Mouse (Mus musculus) urinary bladder, postnatal 14 days (tissue): ENCODE measurements around the gene Gstk1.

Experiments used
- DNase-seq: peaks from one replicate; pipeline ENCODE4 v3.0.0; 2021; ENCODE audit warnings: low spot score

Gstk1 gene

DNA sequence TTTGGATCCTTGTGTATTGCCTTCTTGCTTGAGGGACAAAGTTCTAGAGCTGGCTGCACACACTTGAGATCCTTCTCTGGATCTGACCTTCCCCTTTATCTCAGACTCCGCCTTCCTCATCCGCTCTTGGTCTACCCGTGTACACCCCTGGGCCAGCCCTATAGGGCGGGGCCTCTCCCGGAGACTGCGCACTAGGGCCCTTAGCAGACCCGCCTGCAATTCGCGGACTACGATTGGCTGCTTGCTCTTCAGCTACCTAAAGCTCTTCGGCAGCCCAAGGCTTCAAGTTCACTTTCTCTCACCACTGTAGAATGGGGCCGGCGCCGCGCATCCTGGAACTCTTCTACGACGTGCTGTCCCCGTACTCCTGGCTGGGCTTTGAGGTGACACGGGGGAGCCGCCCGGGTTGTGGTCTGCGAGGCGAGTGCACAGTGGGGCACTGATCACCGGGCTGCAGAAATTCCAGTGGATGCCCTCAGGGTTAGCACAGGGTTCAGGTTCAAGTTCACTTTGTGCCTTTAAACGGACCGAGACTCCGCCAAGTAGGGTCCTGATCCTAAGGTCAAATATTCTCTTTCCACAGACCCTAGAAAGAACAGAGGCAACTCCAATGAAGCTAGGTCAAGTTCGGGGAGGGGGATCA, at the start of gene Gstk1:
Gene Gstk1 (plus strand): TSS at position 225 of the 643 bp plus-strand sequence.
- DNase-seq = peak; percentile 83

DNA sequence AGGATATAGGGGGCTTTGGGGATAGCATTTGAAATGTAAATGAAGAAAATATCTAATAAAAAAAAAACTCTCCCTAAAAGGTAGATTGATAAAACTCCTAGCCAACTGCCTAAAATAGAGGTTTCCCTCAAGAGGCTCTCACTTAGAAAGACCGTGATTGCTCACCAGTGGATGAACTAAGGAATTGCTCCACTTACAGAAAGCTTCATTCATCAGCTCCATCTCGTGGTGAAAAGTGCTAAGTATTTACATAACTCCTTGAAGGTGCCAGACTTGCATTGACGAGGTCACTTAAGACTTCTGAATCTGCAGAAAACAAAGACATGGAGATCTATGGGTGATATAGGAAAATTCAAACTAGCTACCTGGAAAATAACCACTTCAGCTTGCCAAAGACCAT, 48.0 kb upstream of the Gstk1 start:
- no peak for DNase-seq

DNA sequence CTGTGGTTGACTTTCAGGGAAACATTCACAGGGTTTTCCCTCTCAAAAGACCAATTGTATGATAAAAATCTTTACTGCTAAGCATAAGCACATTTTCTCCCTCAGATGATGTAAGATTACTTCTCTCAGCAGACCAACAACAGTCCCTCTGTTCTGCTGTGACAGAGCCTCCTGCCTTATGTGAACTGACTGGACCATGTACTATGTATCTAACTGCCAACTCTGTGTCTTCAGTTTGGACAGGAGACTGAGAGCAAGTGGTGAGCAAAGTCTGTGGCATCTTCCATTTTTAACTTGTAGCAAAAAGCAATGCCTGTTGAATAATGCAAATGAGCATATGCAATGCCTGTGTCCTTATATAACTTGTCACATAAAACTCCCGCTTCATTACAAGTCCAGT, 46.2 kb upstream of the Gstk1 start:
- no peak for DNase-seq

DNA sequence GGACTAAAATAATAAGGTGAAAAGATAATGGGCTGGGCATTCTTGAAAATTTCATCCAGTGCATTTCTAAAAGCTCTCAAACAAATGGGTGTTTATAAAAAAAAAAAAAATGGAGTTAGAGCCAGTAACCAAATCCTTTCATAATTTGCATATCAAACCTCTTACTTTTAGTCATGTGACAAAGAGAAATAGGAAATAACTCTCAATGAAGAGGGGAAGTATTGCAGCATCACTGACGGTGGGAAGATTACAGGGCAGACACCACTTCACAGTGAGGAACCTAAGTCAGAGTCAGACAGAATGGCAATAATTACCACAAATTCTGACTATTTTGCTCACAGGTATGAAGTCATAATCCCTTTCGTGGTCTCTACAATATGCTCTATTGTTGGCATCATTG, 30.7 kb upstream of the Gstk1 start, which contains the start of gene Tas2r144:
Gene Tas2r144 (plus strand): TSS at position 301 of the 400 bp plus-strand sequence.
- no peak for DNase-seq

DNA sequence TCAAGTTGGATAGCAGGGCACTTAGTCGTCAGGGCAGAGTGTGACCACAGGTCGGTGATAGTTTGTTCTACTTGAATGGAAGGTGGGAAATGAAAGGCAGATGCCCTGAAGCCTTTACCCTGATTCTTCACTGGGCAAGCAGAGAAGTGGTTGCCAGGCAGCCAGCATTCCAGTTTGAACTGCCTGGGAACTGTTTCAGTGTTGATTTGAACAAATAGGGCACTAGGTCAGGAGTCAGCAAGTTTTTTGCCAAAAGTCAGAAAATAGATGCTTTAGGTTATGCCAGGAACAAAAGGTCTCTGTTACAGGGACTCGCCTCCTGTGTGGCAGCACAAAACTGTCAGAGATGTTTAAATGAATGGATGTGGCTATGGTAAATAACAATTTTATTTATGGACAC, 23.4 kb upstream of the Gstk1 start:
- no peak for DNase-seq

DNA sequence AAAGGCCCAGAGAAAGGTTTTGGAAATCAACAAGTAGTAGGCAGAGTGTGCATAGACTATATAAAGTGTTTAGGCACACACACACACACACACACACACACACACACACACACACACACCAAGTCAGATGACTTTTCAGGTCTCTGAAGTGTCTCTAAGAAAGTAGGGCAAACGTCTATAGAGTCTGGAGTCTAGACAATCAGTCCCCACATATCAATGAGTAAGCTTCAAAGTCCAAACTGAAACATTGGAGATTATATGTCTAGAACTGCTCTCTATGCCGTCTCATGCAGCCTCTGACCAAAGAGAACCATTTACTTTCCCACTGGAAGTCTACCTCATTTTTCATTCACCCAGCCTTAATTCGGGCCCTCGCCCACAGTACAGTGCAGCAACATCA, 20.7 kb upstream of the Gstk1 start:
- DNase-seq = no peak

DNA sequence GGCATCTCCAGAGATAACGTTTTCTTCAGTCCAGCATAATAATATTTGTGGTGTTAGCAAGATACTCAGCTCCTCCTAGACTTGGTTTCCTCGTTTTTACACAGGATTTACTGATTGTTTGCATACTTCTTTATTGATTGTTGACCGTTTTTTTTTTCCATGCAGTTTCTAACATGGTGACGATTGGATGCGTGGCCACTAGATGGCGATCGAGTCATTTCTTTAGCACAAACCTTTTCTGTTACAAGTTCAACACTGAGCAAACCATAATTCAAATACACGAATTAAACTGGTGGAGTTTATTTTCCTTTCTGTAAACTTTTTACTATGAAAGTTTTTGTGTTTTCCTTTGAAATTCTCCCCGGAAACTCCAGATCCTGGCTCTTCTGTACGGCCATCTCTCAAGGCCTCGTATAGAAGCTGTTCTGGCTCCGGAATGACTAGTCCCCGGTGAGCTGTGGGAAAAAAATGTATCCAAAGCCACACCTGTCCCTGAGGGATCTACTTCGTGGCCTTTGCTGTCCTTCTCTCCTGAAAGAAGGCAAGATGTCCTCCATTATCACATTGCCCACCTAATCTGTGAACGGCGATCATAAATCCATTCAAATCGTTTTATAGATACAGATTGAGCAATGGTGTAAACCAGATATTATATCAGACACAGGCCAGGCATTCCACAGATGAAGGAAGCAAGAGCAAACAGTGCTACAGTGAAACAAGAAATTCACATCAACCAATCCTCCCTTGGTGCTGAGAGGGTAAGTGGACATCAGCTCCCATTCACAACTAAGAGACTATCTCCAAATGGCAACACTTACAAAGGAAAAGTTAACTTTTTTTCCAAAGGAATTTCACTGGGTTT, 18.3 kb upstream of the Gstk1 start:
- DNase-seq = peak; percentile 71

DNA sequence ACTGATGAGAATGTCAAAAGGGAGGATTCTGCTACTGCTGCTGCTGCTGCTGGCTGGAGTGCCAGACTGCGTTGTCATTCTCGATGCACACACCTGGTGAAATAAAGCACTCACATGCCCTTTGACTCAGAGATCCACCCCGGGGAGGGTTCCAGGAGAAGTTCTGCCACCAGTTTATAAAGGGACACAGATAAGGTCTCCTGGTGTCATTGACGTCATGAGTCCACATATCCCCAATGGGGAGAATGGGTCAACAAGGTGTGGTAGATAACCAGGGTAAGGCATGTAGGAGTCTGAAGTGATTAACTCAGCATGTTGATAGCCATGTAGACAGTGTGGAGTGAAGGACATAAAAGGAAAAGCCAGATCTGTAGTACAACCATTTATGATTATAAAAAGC, 16.1 kb upstream of the Gstk1 start:
- no peak for DNase-seq

DNA sequence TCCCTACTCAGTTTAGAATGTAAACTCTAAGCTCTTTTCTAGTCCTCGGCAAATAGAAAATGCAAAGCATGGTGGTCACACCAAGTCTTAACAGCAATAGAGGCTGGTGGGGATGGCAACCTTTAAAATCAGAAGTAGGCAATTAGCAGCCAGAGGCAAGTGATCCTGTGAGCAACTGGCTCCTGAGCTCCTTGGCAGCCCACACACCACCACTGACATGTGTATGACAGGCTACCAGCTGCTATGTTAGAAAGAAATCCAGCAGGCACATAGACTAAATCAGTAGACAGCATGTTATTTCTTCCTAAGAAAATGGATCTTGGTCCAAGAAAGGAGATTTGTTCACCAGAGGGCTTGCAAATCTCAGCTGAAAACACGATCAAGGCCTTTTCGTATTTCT, 14.5 kb upstream of the Gstk1 start:
- no peak for DNase-seq

DNA sequence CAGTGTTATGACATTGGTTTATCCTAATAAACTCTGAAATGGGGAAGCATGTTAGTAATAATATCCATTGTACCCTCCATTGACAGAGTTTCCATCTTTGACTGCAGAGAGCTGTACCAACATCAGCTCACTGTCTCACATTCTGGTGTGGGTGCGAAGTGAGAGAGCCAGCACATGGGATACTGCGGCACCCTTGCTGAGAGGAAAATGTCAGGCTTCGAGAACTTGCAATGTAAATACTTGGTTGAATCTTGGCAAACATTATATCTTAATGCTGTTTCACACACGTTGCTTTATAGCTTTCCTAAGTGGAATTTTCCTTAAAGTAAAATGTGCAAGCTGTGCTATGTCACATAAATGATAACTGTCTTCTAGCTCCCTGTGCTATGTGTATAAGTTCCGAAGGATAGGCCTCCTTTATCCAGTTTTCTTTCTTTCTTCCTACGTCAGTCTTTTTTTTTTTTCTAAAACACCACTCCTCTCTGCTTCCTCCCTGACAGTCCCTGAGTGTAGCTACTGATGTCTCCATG, 8.4 kb upstream of the Gstk1 start:
- DNase-seq = no peak

DNA sequence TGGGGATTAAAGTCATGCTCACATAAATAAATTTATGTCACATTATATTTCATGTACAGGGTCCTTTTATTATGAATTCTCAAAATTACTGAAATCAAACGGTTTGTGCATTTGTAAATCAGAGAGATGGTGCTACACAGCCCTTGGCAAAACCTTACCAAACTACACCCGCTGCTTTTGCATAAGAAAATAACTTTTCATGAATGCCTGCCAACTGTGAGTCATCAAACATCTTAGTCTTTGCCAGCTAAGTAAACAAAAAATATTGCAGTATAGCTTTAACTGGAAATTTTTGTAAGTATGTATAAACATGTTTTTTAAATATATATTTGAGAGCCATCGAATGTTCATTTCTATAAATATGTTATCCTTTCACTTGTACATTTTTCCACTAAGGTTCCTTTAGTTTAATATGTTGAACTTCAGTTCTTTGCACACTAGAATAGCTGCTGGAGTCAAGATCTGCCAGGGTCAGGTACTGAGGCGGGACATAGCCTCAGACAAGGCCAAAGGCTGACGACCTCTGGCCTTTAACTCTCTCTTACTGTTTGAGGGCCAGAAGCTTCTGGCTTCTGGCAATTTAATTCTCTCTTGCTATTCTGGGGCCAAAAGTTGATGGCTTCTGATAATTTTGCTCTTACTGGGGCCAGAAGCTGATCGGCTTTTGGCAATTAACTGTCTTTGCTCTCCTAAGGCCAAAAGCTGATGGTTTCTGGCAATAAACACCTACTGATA, 4.3 kb upstream of the Gstk1 start:
- DNase-seq = no peak

DNA sequence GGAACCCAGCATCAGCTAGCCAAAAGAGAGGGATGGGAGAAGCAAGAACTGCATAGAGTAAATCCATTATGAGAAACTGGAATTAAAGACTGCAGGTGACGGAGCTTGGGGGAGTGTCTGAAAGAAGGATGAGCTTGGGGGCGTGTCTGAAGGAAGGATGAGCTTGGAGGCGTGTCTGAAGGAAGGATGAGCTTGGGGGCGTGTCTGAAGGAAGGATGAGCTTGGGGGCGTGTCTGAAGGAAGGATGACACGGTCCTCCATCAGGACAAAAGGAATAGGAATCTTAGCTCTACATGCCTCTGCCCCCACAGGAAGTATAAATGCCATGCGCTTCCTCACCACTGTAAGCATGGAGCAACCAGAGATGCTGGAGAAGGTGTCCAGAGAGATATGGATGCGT, 1.4 kb downstream of the Gstk1 start:
- DNase-seq = no peak

DNA sequence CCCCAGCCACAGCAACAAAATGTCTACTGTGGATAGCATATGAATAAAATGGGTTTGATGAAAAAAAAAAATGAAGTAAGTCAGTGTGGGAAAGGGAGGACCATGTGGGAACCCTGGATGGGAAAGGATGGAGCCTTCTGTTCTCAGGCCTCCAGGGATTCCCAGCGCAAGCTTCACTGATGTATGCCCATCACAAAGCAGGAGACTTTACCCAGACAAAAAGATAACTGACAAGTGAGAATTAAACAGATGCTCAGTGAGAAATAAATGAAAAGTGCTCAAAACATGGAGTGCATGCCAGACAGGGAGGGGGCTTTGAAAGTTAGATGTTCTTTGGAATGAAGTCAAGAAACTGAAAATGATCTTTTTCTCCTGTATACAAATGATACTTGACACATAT, 2.2 kb downstream of the Gstk1 start:
- no peak for DNase-seq

DNA sequence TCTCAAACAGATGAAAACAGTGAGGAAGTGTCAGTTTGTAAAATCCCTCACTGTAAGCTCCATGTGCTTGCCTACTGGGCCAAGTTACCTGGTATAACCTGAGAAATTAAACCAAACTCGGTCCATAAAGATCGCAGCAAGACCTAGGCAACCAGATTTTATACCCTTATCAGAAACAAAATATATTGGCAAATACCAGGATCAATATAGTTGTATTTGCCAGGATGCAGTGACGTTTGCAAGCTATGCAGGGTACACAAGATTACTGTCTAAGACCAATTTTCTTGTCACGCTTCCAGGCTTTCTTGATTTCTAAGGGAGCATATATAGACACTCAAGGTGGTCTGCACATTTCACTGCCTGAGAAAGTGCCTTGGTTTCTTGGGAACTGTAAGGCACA, 6.1 kb downstream of the Gstk1 start:
- DNase-seq = no peak

DNA sequence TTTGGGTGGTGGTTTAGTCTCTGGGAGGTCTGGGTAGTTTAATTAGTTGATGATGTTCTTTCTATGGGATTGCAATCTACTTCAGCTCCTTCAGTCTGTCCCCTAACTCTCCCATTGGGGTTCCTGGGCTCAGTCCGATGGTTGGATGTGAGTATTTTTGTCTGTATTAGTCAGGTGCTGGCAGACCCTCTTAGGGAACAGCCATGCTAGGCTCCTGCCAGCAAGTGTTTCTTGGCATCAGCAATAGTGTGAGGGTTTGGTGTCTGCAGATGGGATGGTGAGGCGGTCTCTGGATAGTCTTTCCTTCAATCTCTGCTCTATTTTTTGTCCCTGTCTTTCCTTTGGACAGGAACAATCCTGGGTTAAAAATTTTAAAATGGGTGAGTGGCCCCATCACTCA, 7.4 kb downstream of the Gstk1 start:
- DNase-seq = no peak

DNA sequence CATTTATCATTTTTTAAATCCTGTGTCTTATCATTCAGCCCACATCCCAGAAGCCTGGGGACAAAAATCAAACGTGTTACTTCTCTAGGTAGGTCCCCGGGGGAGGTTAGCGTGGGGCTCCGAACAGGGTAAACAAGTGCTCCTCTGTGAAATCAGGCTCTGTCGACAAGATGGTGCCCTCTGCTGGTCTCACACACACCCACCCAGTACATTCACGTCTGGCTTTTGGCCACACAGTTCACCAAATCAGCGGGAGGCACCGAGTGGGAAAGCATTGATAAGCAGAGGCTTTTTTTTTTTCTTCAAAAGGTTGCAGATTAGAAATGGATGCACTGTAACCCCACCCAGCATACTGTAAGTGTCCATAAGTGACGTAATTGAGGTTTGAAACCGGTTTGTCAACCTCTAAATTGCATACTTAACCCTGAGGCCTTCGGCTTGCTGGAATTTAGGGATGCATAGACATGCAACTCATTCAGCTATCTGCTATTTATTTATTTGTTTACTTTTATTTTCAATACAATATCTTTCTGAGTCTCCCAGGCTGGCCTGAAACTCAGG, 11.6 kb downstream of the Gstk1 start:
- DNase-seq = peak; percentile 62

DNA sequence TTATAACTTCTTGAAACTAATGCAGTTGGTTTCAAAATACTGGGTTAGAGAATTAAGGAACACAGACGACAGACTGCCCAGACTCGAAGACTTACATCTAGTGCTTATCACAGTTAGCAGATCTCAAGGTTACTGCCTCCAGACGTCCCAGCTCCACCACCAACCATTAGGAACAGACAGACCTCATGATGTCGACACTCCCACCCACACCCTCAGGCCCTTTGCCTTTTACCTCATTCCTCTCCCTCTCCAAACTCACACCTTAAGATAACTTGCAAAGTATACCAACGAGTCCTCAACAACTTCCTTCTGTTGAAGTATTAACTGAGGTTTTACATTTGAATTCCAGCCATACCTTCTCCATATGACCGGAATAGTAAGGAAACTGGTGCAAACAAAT, 14.7 kb downstream of the Gstk1 start:
- no peak for DNase-seq

DNA sequence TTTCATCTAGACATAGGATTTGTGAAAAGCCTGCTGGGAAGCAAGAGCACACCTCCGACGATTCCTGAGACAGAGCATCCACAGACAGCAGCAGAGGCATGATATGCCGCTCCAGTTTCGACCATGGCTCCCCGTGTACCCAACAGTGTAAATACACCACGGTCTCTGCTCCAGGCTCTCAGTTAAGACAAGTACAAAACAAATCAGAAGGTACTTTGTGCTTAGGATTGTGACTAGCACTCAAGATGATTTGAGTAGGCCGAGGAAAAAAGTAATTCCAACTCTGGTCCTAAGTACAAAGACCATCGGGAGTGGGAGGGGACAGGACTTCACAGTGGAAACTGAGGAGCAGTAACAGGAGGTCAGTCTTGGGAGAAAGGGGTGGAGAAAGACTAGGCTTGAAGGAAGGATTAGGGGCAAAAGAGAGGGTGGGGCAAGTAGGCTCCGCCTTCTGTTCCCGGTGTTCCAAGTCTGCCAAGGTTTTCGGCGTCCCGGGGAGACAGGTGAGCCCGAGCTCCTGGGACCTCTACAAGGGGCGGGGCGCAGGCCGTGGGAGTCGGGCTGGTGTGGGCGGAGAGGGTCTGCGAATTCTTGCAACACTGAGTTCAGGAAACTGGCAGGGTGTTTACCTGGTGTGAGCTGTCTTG, 15.9 kb downstream of the Gstk1 start, which contains the start of gene Tmem139:
Gene Tmem139 (plus strand): TSS at position 447 of the 647 bp plus-strand sequence.
- DNase-seq = peak; percentile 25

DNA sequence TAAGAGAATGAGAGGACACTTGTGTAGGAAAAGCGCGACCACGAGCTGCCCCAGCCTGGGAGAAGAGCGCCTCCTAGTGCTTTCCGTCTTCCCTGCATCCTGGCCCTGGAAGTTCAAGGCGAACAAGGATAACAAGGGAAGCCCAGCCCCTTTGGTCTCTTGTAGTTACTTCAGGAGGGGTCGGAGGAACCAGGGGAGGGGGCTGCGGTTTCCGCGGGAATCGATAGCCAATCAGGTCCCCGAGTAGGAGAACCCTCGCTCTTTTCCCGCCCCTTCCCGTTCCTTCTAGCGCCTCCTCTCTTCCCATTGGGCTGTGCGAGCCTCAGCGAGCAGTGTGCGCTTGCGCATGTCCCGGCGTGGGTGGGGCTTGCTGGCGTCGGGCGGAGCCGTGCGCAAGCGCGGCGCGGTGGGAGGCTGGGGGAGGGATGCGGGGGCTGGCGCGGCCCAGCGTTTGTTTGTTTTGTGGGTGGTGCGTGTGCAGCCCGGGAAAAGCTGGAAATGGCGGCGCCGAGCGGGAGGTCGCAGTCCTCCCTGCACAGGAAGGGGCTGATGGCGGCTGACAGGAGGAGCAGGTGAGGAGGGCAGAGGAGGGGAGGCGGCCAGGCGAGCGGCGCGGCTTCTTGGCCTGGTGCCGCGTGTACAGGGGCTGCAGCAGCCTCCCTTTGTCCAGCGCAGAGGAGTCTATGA, 19.0 kb downstream of the Gstk1 start, which contains the start of gene Casp2:
Gene Casp2 (plus strand): TSS at position 360 of the 687 bp plus-strand sequence.
- DNase-seq = peak; percentile 99

DNA sequence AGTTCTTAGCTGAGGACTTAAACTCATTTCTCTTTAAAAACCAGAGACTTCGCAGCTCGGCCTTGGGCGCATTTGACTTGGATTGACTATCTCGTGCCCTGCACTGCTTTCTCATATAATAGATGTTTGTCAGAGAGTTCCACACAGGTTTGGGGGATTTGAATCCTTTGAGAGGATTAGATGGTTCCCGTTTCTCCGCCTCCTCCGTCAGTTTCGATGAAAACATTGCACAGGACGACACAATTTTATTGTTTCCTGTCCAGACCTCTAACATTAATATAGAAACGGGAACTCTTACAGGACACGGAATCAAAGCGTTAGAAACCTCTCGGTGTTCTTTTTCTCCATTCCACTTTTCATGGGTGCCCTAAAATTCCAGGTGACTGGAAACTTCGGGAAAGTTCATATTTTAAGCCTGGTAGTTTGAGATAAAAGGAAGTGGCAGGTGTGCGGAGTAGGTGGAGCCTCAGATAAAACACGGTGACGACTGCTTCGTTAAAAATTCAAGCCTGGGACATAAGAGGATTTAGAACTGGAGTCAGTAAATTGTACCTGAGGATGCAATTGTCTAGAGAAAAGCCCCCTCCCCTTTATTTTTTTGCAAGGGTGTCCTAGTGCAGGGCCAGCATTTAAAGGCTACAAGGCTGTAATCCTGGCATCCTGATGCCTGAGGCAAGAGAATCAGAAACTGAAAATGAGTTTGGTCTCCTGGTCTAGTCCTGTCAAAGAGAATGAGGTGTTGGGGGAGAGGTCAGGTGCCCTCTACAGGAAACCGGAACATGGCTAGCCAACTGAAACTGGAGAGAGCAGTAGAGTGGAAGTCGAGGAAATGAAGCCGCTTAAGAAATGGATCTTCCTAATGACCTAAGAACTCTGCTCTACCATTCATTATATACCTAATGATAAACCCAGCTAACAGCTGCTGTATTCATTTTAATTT, 19.9 kb downstream of the Gstk1 start:
- no peak for DNase-seq
